Mouse (Mus musculus): ENCODE data around the gene Lman1l. TPM values are rescaled to one million over a fixed set of nuclear protein-coding genes. Genes with fewer than 3 reads are reported as not detected.

Lman1l gene
- polyA plus RNA-seq, 1 experiment from 2014 or later = not detected

GRCm38 (mm10) chr9:57655749-57656148 lies 35.2 kb upstream of the Lman1l start:
- no peak overlapping the region for H3K4me3 ChIP-seq
- WGBS = 4% methylated on average over 11 of the region's 11 CpGs
- peak; percentile 76 for ATAC-seq (ENCODE audit: low FRiP score, low read depth)
- no peaks in the 10 kb centered on the region for H3K36me3 ChIP-seq
- peaks cover 10% of the 10 kb centered on the region for H3K4me1 ChIP-seq
- H3K9ac ChIP-seq = peak overlapping the region; percentile 35; the same call in 1 of the 2 replicates
- no peak overlapping the region for H3K27ac ChIP-seq
- H3K27me3 ChIP-seq (replicated peaks) = no peaks in the 10 kb centered on the region
- peak overlapping the region; percentile 55 for H3K4me2 ChIP-seq (replicated peaks)
- no peaks in the 10 kb centered on the region for H3K9me3 ChIP-seq

DNA sequence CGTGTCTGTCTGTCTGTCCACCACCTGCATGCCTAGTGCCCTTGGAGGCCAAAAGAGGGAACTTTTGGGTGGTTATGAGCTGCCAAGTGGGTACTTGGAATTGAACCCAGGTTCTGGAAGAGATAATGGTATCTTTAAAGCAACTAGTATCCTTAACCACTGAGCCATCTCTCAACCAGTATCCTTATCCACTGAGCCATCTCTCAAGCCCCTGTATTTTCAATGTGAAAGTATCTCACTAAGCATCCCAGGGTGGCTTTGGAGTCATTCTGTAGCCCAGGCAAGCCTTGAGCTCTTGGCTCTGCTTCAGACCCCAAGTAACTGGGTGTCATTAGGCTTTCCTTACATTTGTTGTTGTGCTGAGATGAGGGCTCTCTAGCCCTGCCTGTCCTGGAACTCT lies 34.4 kb upstream of the Lman1l start:
- H3K9me3 ChIP-seq = no peaks in the 10 kb centered on the region
- ATAC-seq (ENCODE audit: low FRiP score, low read depth) = no peak
- no peak overlapping the region for H3K27ac ChIP-seq
- WGBS = 88% methylated on average over 1 of the region's 1 CpGs
- H3K36me3 ChIP-seq = no peaks in the 10 kb centered on the region
- no peak overlapping the region for H3K4me2 ChIP-seq (replicated peaks)
- no peak overlapping the region for H3K9ac ChIP-seq
- no peak overlapping the region for H3K4me3 ChIP-seq
- peaks cover 16% of the 10 kb centered on the region for H3K4me1 ChIP-seq
- H3K27me3 ChIP-seq (replicated peaks) = no peaks in the 10 kb centered on the region

DNA sequence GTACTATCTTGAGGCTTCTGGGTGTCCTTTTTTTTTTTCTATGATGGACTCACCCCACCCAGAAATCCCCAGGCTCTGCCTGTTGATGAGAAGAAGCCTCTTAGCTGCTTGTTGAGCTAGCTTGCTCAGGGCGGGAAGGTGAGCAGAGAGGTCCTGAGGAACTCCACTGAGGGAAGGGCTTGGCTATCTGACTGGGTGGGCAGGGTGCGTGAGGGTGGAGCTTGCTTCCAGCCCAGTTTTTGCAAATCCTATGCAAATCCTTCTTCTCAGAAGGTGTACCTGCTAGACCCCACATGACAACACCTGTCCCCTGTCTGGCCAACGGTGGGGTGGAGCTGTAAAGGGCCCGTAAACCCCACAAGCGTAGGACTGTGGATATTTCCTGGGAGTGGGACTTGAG lies 32.7 kb upstream of the Lman1l start, which contains the start of gene Csk:
Gene Csk, minus strand, starts transcription at position 349 of the 400 bp plus-strand sequence.
- no peak for ATAC-seq (ENCODE audit: low FRiP score, low read depth)
- Histone ChIP-seq H3K9me3 (no peaks in the 10 kb centered on the region), H3K27me3 (replicated peaks) (no peaks in the 10 kb centered on the region), H3K4me1 (peaks cover 16% of the 10 kb centered on the region), H3K9ac (no peak within 1 kb of the TSS; the same call in 1 of the 2 replicates), H3K4me3 (no peak within 1 kb of the TSS), H3K27ac (no peak within 1 kb of the TSS), H3K4me2 (replicated peaks) (no peak within 1 kb of the TSS), H3K36me3 (no peaks in the 10 kb centered on the region)
- 54% methylated on average over 5 of the region's 5 CpGs for WGBS

DNA sequence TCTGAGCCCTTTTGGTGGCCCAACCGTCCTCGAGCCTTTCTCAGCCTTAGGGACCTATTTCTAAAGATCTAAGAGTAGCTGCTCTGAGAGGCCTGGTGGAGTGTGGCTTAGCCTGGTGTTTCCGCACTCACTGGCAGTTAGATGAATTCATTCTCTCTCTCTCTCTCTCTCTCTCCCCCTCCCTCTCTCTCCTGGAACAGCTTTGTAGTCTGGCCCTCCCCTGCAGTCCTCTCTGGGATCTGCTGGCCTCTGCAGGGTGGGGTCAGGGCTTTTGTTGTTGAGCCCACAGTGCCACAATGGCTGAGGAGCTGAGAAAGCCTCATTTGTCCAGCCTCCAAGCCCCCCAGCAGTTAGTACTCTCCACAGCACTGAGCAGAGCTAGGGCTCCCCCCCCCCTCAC lies 32.3 kb upstream of the Lman1l start:
- H3K27ac ChIP-seq = no peak overlapping the region
- H3K4me2 ChIP-seq (replicated peaks) = no peak overlapping the region
- H3K9me3 ChIP-seq = no peaks in the 10 kb centered on the region
- H3K27me3 ChIP-seq (replicated peaks) = no peaks in the 10 kb centered on the region
- no peak for ATAC-seq (ENCODE audit: low FRiP score, low read depth)
- H3K4me3 ChIP-seq = no peak overlapping the region
- 18% methylated on average over 3 of the region's 3 CpGs for WGBS
- no peaks in the 10 kb centered on the region for H3K36me3 ChIP-seq
- no peak overlapping the region; the same call in 1 of the 2 replicates for H3K9ac ChIP-seq
- H3K4me1 ChIP-seq = peaks cover 16% of the 10 kb centered on the region

GRCm38 (mm10) chr9:57652351-57652750 lies 31.8 kb upstream of the Lman1l start:
- Histone ChIP-seq H3K9me3 (no peaks in the 10 kb centered on the region), H3K4me1 (peaks cover 16% of the 10 kb centered on the region), H3K4me2 (replicated peaks) (no peak overlapping the region)

GRCm38 (mm10) chr9:57650786-57651311 lies 30.3 kb upstream of the Lman1l start:
- WGBS = 37% methylated on average over 6 of the region's 6 CpGs
- no peaks in the 10 kb centered on the region for H3K9me3 ChIP-seq
- ATAC-seq (ENCODE audit: low FRiP score, low read depth) = no peak
- H3K9ac ChIP-seq = no peak overlapping the region
- H3K4me1 ChIP-seq = peaks cover 16% of the 10 kb centered on the region
- H3K27ac ChIP-seq = no peak overlapping the region
- no peak overlapping the region for H3K4me2 ChIP-seq (replicated peaks)
- no peaks in the 10 kb centered on the region for H3K27me3 ChIP-seq (replicated peaks)
- H3K36me3 ChIP-seq = no peaks in the 10 kb centered on the region
- H3K4me3 ChIP-seq = no peak overlapping the region

More at GRCm38 (mm10) chr9:57652351-57652750, 31.8 kb upstream of the Lman1l start:
- H3K9ac ChIP-seq = no peak overlapping the region
- WGBS = 68% methylated on average over 9 of the region's 9 CpGs
- no peaks in the 10 kb centered on the region for H3K36me3 ChIP-seq
- no peak overlapping the region for H3K27ac ChIP-seq
- H3K4me3 ChIP-seq = no peak overlapping the region
- ATAC-seq (ENCODE audit: low FRiP score, low read depth) = no peak
- no peaks in the 10 kb centered on the region for H3K27me3 ChIP-seq (replicated peaks)

- no peak for ATAC-seq (ENCODE audit: low FRiP score, low read depth)
- no peak overlapping the region for H3K9ac ChIP-seq
Measured at GRCm38 (mm10) chr9:57650130-57650785, 29.7 kb upstream of the Lman1l start.

GRCm38 (mm10) chr9:57647286-57648108 lies 26.9 kb upstream of the Lman1l start:
- Histone ChIP-seq H3K9ac (no peak overlapping the region), H3K4me1 (peaks cover 34% of the 10 kb centered on the region), H3K27me3 (replicated peaks) (no peaks in the 10 kb centered on the region), H3K4me3 (no peak overlapping the region), H3K27ac (no peak overlapping the region), H3K36me3 (no peaks in the 10 kb centered on the region), H3K9me3 (no peaks in the 10 kb centered on the region), H3K4me2 (replicated peaks) (no peak overlapping the region)
- WGBS = 80% methylated on average over 4 of the region's 4 CpGs
- ATAC-seq (ENCODE audit: low FRiP score, low read depth) = no peak

More at GRCm38 (mm10) chr9:57650130-57650785, 29.7 kb upstream of the Lman1l start:
- no peaks in the 10 kb centered on the region for H3K27me3 ChIP-seq (replicated peaks)
- no peak overlapping the region for H3K4me3 ChIP-seq
- H3K4me1 ChIP-seq = peaks cover 17% of the 10 kb centered on the region
- no peaks in the 10 kb centered on the region for H3K9me3 ChIP-seq
- 93% methylated on average over 6 of the region's 6 CpGs for WGBS
- no peak overlapping the region for H3K27ac ChIP-seq
- H3K4me2 ChIP-seq (replicated peaks) = no peak overlapping the region
- no peaks in the 10 kb centered on the region for H3K36me3 ChIP-seq

DNA sequence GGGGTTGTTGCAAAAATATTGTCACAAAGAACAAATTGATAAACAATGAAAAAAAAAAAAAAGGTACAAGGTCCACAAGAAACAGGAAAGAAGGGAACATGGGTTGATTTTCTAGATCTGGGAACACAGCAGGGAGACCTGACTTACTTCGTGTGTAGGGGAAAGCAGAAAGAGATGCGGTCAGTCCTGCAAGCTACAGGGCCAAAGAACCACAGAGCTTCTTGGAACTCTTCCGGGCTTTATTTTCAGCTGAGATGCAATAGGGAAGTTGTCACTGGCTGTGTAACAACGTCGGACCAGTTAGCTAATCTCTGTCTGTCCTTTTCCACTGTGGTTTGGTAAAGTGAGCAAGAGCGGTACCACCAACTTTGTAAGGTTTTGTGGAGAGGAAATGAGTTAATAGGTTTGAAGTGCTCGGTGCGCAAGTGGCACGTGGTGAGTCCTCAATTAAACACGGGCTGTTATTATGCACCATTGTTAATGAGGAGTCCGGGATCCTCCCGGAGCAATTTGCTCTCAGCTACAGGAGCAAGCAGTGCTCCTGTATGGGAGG lies 26.1 kb upstream of the Lman1l start:
- peaks cover 7% of the 10 kb centered on the region; the same call in 1 of the 2 replicates for H3K36me3 ChIP-seq
- no peak overlapping the region for H3K4me2 ChIP-seq (replicated peaks)
- no peak overlapping the region for H3K27ac ChIP-seq
- 62% methylated on average over 12 of the region's 12 CpGs for WGBS
- no peak for ATAC-seq (ENCODE audit: low FRiP score, low read depth)
- no peaks in the 10 kb centered on the region for H3K9me3 ChIP-seq
- peaks cover 43% of the 10 kb centered on the region for H3K4me1 ChIP-seq
- no peaks in the 10 kb centered on the region for H3K27me3 ChIP-seq (replicated peaks)
- H3K4me3 ChIP-seq = no peak overlapping the region
- no peak overlapping the region for H3K9ac ChIP-seq

- Histone ChIP-seq H3K4me1 (peaks cover 48% of the 10 kb centered on the region), H3K27me3 (replicated peaks) (no peaks in the 10 kb centered on the region), H3K4me2 (replicated peaks) (peak overlapping the region; percentile 94), H3K9ac (peak overlapping the region; percentile 99), H3K36me3 (peaks cover 9% of the 10 kb centered on the region; the same call in 1 of the 2 replicates), H3K4me3 (peak overlapping the region; percentile 99), H3K9me3 (no peaks in the 10 kb centered on the region), H3K27ac (peak overlapping the region; percentile 84)
- under 1% methylated on average over 81 of the region's 85 CpGs for WGBS
- peak; percentile 81 for ATAC-seq (ENCODE audit: low FRiP score, low read depth)
Measured at GRCm38 (mm10) chr9:57644944-57645893, 24.6 kb upstream of the Lman1l start.

GRCm38 (mm10) chr9:57644442-57644943 lies 23.9 kb upstream of the Lman1l start:
- WGBS = under 1% methylated on average over 18 of the region's 18 CpGs
- H3K36me3 ChIP-seq = peaks cover 9% of the 10 kb centered on the region; the same call in 1 of the 2 replicates
- no peak overlapping the region for H3K27ac ChIP-seq
- peaks cover 55% of the 10 kb centered on the region for H3K4me1 ChIP-seq
- ATAC-seq (ENCODE audit: low FRiP score, low read depth) = peak; percentile 32; the same call in 1 of the 2 replicates
- peak overlapping the region; percentile 99 for H3K4me3 ChIP-seq
- peak overlapping the region; percentile 94 for H3K4me2 ChIP-seq (replicated peaks)
- H3K9me3 ChIP-seq = no peaks in the 10 kb centered on the region
- H3K9ac ChIP-seq = peak overlapping the region; percentile 99
- no peaks in the 10 kb centered on the region for H3K27me3 ChIP-seq (replicated peaks)
